11 mouse cellular contexts compared by ENCODE assay signal in genomic region chr15:81969173-81969572, GRCm38 (mm10). TPM values are rescaled to one million over a fixed set of nuclear protein-coding genes. Genes with fewer than 3 reads are reported as not detected.
DNase-seq lines count a peak whose midpoint lies in the region; ATAC-seq and TF ChIP-seq lines count a peak whose summit lies in the region.
"Had no signal": no experiment of that assay in that cellular context is flagged by ENCODE, and none has a peak within 500 bp of the region (broad histone marks: within the 10 kb centered on the region; RNA-seq: fewer than 3 reads in every experiment).

No protein-coding gene starts in this region.

- no peak overlapping the region for H3K27ac ChIP-seq in embryonic facial prominence, embryonic 11.5 days (replicated peaks; ENCODE audit: low read depth, low read length)
- no peak overlapping the region for H3K27ac ChIP-seq in embryonic facial prominence, embryonic 10.5 days (replicated peaks)
- peak overlapping the region; percentile 99 for H3K27ac ChIP-seq in ES-Bruce4 (ENCODE audit: insufficient read depth, low read length)
- H3K27ac ChIP-seq in liver, embryonic 14.5 days, result no peak overlapping the region
- H3K27ac ChIP-seq: limb, embryonic 12.5 days had no signal

- WGBS in embryonic facial prominence, embryonic 11.5 days, result 65% methylated on average over 7 of the region's 7 CpGs
- 70% methylated on average over 7 of the region's 7 CpGs for WGBS in embryonic facial prominence, embryonic 10.5 days
- WGBS in liver, embryonic 14.5 days (ENCODE audit: insufficient replicate concordance), result 37% methylated on average over 7 of the region's 7 CpGs

- no peaks in the 10 kb centered on the region for H3K36me3 ChIP-seq in embryonic facial prominence, embryonic 11.5 days (replicated peaks; ENCODE audit: control insufficient read depth, insufficient read depth, low read depth, low read length)
- H3K36me3 ChIP-seq in embryonic facial prominence, embryonic 10.5 days (replicated peaks), result no peaks in the 10 kb centered on the region
- no peaks in the 10 kb centered on the region for H3K36me3 ChIP-seq in ES-Bruce4 (ENCODE audit: control insufficient read depth, insufficient read depth, low read length, poor library complexity, severe bottlenecking)
- no peaks in the 10 kb centered on the region for H3K36me3 ChIP-seq in liver, embryonic 14.5 days (replicated peaks; ENCODE audit: control insufficient read depth, insufficient read depth, low read depth)
- H3K36me3 ChIP-seq: limb, embryonic 12.5 days had no signal

- DNase-seq in embryonic facial prominence, embryonic 11.5 days (ENCODE audit: low spot score), result peak; percentile 13
- DNase-seq in embryonic facial prominence, embryonic 10.5 days (ENCODE audit: low spot score), result no peak
- peak; percentile 59 for DNase-seq in kidney, adult 9 months
- peak in 1 of 3 experiments; percentile 27 for DNase-seq in liver, embryonic 14.5 days (ENCODE audit: low read depth in 3 of 3, low spot score in 3 of 3)
- no peak for DNase-seq in retina, embryonic 14.5 days (ENCODE audit: low spot score)
- no peak for DNase-seq in cerebellum, postnatal 25 days
- no peak for DNase-seq in ovary, postnatal 10 days (ENCODE audit: low spot score)

- no peak for TF ChIP-seq CTCF in ES-Bruce4 (IDR thresholded peaks at IDR 0.05; ENCODE audit: low read depth, low read length)
- no peak for TF ChIP-seq CTCF in liver, embryonic 14.5 days (IDR thresholded peaks at IDR 0.05; ENCODE audit: low read depth)

- no peak overlapping the region for H3K4me3 ChIP-seq in embryonic facial prominence, embryonic 11.5 days (ENCODE audit: low read depth, low read length)
- H3K4me3 ChIP-seq in embryonic facial prominence, embryonic 10.5 days, result no peak overlapping the region
- peak overlapping the region; percentile 29 for H3K4me3 ChIP-seq in ES-Bruce4 (ENCODE audit: low read depth, low read length)
- H3K4me3 ChIP-seq in liver, embryonic 14.5 days (ENCODE audit: insufficient read depth in 1 of 2, low read depth in 2 of 2, low read length in 2 of 2), result no peak overlapping the region
- H3K4me3 ChIP-seq: limb, embryonic 12.5 days had no signal

- H3K9me3 ChIP-seq in embryonic facial prominence, embryonic 11.5 days (replicated peaks; ENCODE audit: control insufficient read depth, low read length), result no peaks in the 10 kb centered on the region
- peaks cover 11% of the 10 kb centered on the region for H3K9me3 ChIP-seq in embryonic facial prominence, embryonic 10.5 days
- peaks cover 15% of the 10 kb centered on the region for H3K9me3 ChIP-seq in ES-Bruce4 (replicated peaks; ENCODE audit: control insufficient read depth, insufficient read depth, low read length, poor library complexity, severe bottlenecking)
- no peaks in the 10 kb centered on the region for H3K9me3 ChIP-seq in liver, embryonic 14.5 days (ENCODE audit: control insufficient read depth, low read length)

- ATAC-seq in embryonic facial prominence, embryonic 11.5 days (replicated peaks; ENCODE audit: insufficient number of reproducible peaks, low FRiP score, low TSS enrichment, low read depth), result no peak
- ATAC-seq in liver, embryonic 14.5 days (ENCODE audit: insufficient read depth), result peak; percentile 66; the same call in 1 of the 2 replicates

- TF ChIP-seq EP300 in ES-Bruce4 (IDR thresholded peaks at IDR 0.05; ENCODE audit: insufficient read depth, low read depth, low read length), result peak; percentile 89
- no peak for TF ChIP-seq EP300 in liver, embryonic 14.5 days (IDR thresholded peaks at IDR 0.05; ENCODE audit: low read depth)

- no peak overlapping the region for H3K4me2 ChIP-seq in embryonic facial prominence, embryonic 11.5 days (ENCODE audit: low read depth, low read length)
- peak overlapping the region; percentile 11; the same call in 1 of the 2 replicates for H3K4me2 ChIP-seq in liver, embryonic 14.5 days (ENCODE audit: low read depth)
- H3K4me2 ChIP-seq: limb, embryonic 12.5 days had no signal

- H3K9ac ChIP-seq in embryonic facial prominence, embryonic 11.5 days (replicated peaks; ENCODE audit: low read length), result no peak overlapping the region
- peak overlapping the region; percentile 42 for H3K9ac ChIP-seq in ES-Bruce4 (ENCODE audit: low read depth, poor library complexity, severe bottlenecking)
- H3K9ac ChIP-seq in liver, embryonic 14.5 days (replicated peaks), result no peak overlapping the region
- H3K9ac ChIP-seq: limb, embryonic 12.5 days had no signal

- no peaks in the 10 kb centered on the region for H3K4me1 ChIP-seq in embryonic facial prominence, embryonic 11.5 days (ENCODE audit: control insufficient read depth, insufficient read depth, low read length)
- H3K4me1 ChIP-seq in embryonic facial prominence, embryonic 10.5 days, result 0 out of 2 replicates have a peak, but pooled peaks cover 8% of the 10 kb centered on the region
- peaks cover 7% of the 10 kb centered on the region for H3K4me1 ChIP-seq in ES-Bruce4 (ENCODE audit: control insufficient read depth, insufficient read depth, low read length)
- H3K4me1 ChIP-seq in liver, embryonic 14.5 days (replicated peaks; ENCODE audit: control insufficient read depth in 2 of 2, insufficient read depth in 2 of 2, low read length in 1 of 2), result peaks cover 8 to 9% of the 10 kb centered on the region in 2 experiments

- no peak for TF ChIP-seq POLR2A in ES-Bruce4 (IDR thresholded peaks at IDR 0.05; ENCODE audit: insufficient read depth, low read length)

- no peaks in the 10 kb centered on the region for H3K27me3 ChIP-seq in embryonic facial prominence, embryonic 11.5 days (ENCODE audit: control insufficient read depth, insufficient read depth, low read length)
- H3K27me3 ChIP-seq in embryonic facial prominence, embryonic 10.5 days (replicated peaks; ENCODE audit: low read depth, poor library complexity, severe bottlenecking), result no peaks in the 10 kb centered on the region
- H3K27me3 ChIP-seq in ES-Bruce4 (ENCODE audit: control insufficient read depth, insufficient read depth, low read length, poor library complexity, severe bottlenecking), result no peaks in the 10 kb centered on the region
- H3K27me3 ChIP-seq in liver, embryonic 14.5 days (ENCODE audit: control insufficient read depth, insufficient read depth, low read length), result no peaks in the 10 kb centered on the region
- H3K27me3 ChIP-seq: limb, embryonic 12.5 days had no signal

RNA-seq across cellular contexts. Expression of gene Pmm1, which starts 8.4 kb away (rescaled TPM):
- 19.9 and 21.3 TPM in 2 replicates for polyA plus RNA-seq in embryonic facial prominence, embryonic 11.5 days (2014; fragmentation: Nextera tagmentation; extraction: Ambion mirVana)
- 21.9 and 26.9 TPM in 2 replicates for polyA plus RNA-seq in embryonic facial prominence, embryonic 10.5 days (2016; fragmentation: Nextera tagmentation; extraction: Ambion mirVana)
- polyA plus RNA-seq in ES-Bruce4 (2011; ENCODE audit: insufficient read depth, insufficient read length, low read depth, missing spikeins), result 338 and 387 TPM in 2 replicates
- polyA plus RNA-seq in liver, embryonic 14.5 days (2012; rRNA removed), result 22.6 and 23.4 TPM in 2 replicates
- 17.6 and 21.1 TPM in 2 replicates for polyA plus RNA-seq in liver, embryonic 14.5 days (2014; fragmentation: Nextera tagmentation; extraction: Ambion mirVana)

RNA-seq across cellular contexts. Expression of gene 1700029P11Rik, which starts 11.2 kb away (rescaled TPM):
- not detected in 2 replicates for polyA plus RNA-seq in embryonic facial prominence, embryonic 11.5 days (2014; fragmentation: Nextera tagmentation; extraction: Ambion mirVana)
- not detected in 2 replicates for polyA plus RNA-seq in embryonic facial prominence, embryonic 10.5 days (2016; fragmentation: Nextera tagmentation; extraction: Ambion mirVana)
- 3.5 and 4.8 TPM in 2 replicates for polyA plus RNA-seq in ES-Bruce4 (2011; ENCODE audit: insufficient read depth, insufficient read length, low read depth, missing spikeins)
- not detected in 2 replicates for polyA plus RNA-seq in liver, embryonic 14.5 days (2012; rRNA removed)
- not detected in 2 replicates for polyA plus RNA-seq in liver, embryonic 14.5 days (2014; fragmentation: Nextera tagmentation; extraction: Ambion mirVana)
- polyA plus RNA-seq: heart, embryonic 14.5 days; intestine, embryonic 14.5 days; limb, embryonic 12.5 days had no signal

RNA-seq across cellular contexts. Expression of gene Xrcc6, which starts 18.5 kb away (rescaled TPM):
- polyA plus RNA-seq in embryonic facial prominence, embryonic 11.5 days (2014; fragmentation: Nextera tagmentation; extraction: Ambion mirVana), result 91.5 and 94.4 TPM in 2 replicates
- polyA plus RNA-seq in embryonic facial prominence, embryonic 10.5 days (2016; fragmentation: Nextera tagmentation; extraction: Ambion mirVana), result 100 and 104 TPM in 2 replicates
- polyA plus RNA-seq in ES-Bruce4 (2011; ENCODE audit: insufficient read depth, insufficient read length, low read depth, missing spikeins), result 98.6 and 131 TPM in 2 replicates
- 13.9 and 22.1 TPM in 2 replicates for polyA plus RNA-seq in liver, embryonic 14.5 days (2012; rRNA removed)
- 52.9 and 62.3 TPM in 2 replicates for polyA plus RNA-seq in liver, embryonic 14.5 days (2014; fragmentation: Nextera tagmentation; extraction: Ambion mirVana)

RNA-seq across cellular contexts. Expression of gene Csdc2, which starts 32.6 kb away (rescaled TPM):
- polyA plus RNA-seq in embryonic facial prominence, embryonic 11.5 days (2014; fragmentation: Nextera tagmentation; extraction: Ambion mirVana), result 5.5 and 8.4 TPM in 2 replicates
- 8.1 and 8.5 TPM in 2 replicates for polyA plus RNA-seq in embryonic facial prominence, embryonic 10.5 days (2016; fragmentation: Nextera tagmentation; extraction: Ambion mirVana)
- 4.0 and 4.9 TPM in 2 replicates for polyA plus RNA-seq in ES-Bruce4 (2011; ENCODE audit: insufficient read depth, insufficient read length, low read depth, missing spikeins)
- polyA plus RNA-seq in liver, embryonic 14.5 days (2012; rRNA removed), result 0.45 and 0.70 TPM in 2 replicates
- 0.52 and 0.58 TPM in 2 replicates for polyA plus RNA-seq in liver, embryonic 14.5 days (2014; fragmentation: Nextera tagmentation; extraction: Ambion mirVana)

RNA-seq across cellular contexts. Expression of gene Polr3h, which starts 43.1 kb away (rescaled TPM):
- polyA plus RNA-seq in embryonic facial prominence, embryonic 11.5 days (2014; fragmentation: Nextera tagmentation; extraction: Ambion mirVana), result 60.3 and 63.5 TPM in 2 replicates
- 74.3 and 84.5 TPM in 2 replicates for polyA plus RNA-seq in embryonic facial prominence, embryonic 10.5 days (2016; fragmentation: Nextera tagmentation; extraction: Ambion mirVana)
- 21.8 and 25.5 TPM in 2 replicates for polyA plus RNA-seq in ES-Bruce4 (2011; ENCODE audit: insufficient read depth, insufficient read length, low read depth, missing spikeins)
- polyA plus RNA-seq in liver, embryonic 14.5 days (2012; rRNA removed), result 13.2 and 13.7 TPM in 2 replicates
- 68.3 and 77.5 TPM in 2 replicates for polyA plus RNA-seq in liver, embryonic 14.5 days (2014; fragmentation: Nextera tagmentation; extraction: Ambion mirVana)

Comparison
In these comparisons a context has a peak if more than half of its experiments do, and no peak if none do; other contexts are left out.
1. DNase-seq: peak in embryonic facial prominence, embryonic 11.5 days (single experiment) and kidney, adult 9 months (single experiment); none in embryonic facial prominence, embryonic 10.5 days (single experiment), retina, embryonic 14.5 days (single experiment), cerebellum, postnatal 25 days (0 of 2) and ovary, postnatal 10 days (single experiment).
2. RNA of gene Pmm1, which starts 8.4 kb away (polyA plus RNA-seq): 338 to 387 TPM in ES-Bruce4; 17.6 to 23.4 TPM in liver, embryonic 14.5 days, 21.9 to 26.9 TPM in embryonic facial prominence, embryonic 10.5 days and 19.9 to 21.3 TPM in embryonic facial prominence, embryonic 11.5 days; every median in the first group is over 10 times any median in the second.